Mouse (Mus musculus) cerebellum, adult 2 months (tissue): ENCODE measurements around the gene 4930550L24Rik.

ENCODE experiments used
- CTCF ChIP-seq: fragments of 200-500 bp; IDR thresholded peaks from 2 replicates; pipeline ENCODE4 v1.5.1; 2011; ENCODE audit warnings: low read depth, mild to moderate bottlenecking, control low read depth, low read length, moderate library complexity, borderline replicate concordance; ENCODE audit not compliant: insufficient read depth
- POLR2A ChIP-seq: fragments of 200-500 bp; IDR thresholded peaks from 2 replicates; pipeline ENCODE4 v1.6.1; 2011; ENCODE audit warnings: low read length, control low read depth, borderline replicate concordance; ENCODE audit not compliant: insufficient read depth

DNA sequence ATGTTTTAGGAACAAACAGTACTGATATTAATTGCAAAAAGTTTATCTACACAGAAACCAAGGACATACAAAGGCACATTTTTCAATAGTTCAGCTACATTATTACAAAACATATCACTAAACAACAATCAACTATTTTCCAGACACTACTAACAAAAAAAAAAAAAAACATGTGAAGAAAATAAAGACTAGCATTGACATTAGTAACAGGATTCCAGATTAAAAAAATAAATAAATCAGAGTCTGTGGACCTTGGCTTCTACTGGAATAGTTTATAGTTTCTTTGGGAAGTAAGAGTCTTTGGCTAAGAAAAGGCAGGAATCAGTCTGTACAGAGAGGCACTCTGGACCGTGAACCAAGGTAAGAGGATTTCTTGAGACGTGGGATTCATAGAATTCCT, at the start of gene 4930550L24Rik:
- TF ChIP-seq CTCF, result no peak
- no peak for TF ChIP-seq POLR2A
